Mouse (Mus musculus): ENCODE results near the gene Tomm20.
A peak's percentile ranks its signal among the peaks of the same experiment; 100 is the strongest.
"Not testable (repeated sequence)": the region's sequence is repeated elsewhere in the genome, so short reads cannot be mapped to it uniquely, and the experiment has no call there.

The Tomm20 gene

GRCm38 (mm10) chr8:126945730-126946163, at the start of gene Tomm20:
Gene Tomm20 (minus strand): TSS chr8:126945844.
- DNase-seq (ENCODE audit: low read depth, low spot score), result peak; percentile 97

GRCm38 (mm10) chr8:126994506-126994905, 48.9 kb upstream of the Tomm20 start:
- no peak for DNase-seq (ENCODE audit: low read depth, low spot score)

GRCm38 (mm10) chr8:126989363-126990153, 43.9 kb upstream of the Tomm20 start:
- DNase-seq (ENCODE audit: low read depth, low spot score), result no peak

- no peak for DNase-seq (ENCODE audit: low read depth, low spot score)
These were observed 42.8 kb upstream of the Tomm20 start for GRCm38 (mm10) chr8:126988346-126989006.

- peak; percentile 91 for DNase-seq (ENCODE audit: low read depth, low spot score)
These were observed 40.9 kb upstream of the Tomm20 start for GRCm38 (mm10) chr8:126986495-126986894.

- DNase-seq (ENCODE audit: low read depth, low spot score), result no peak
These were observed 34.4 kb upstream of the Tomm20 start for GRCm38 (mm10) chr8:126980046-126980445.

- peak; percentile 19 for DNase-seq (ENCODE audit: low read depth, low spot score)
These were observed 33.7 kb upstream of the Tomm20 start for GRCm38 (mm10) chr8:126979091-126979920.

- not testable (repeated sequence) for DNase-seq (ENCODE audit: low read depth, low spot score)
These were observed 32.9 kb upstream of the Tomm20 start for GRCm38 (mm10) chr8:126978535-126978934.

- DNase-seq (ENCODE audit: low read depth, low spot score), result no peak
These were observed 32.4 kb upstream of the Tomm20 start for GRCm38 (mm10) chr8:126978028-126978427.

- DNase-seq (ENCODE audit: low read depth, low spot score), result no peak
These were observed 31.1 kb upstream of the Tomm20 start for GRCm38 (mm10) chr8:126976608-126977348.

GRCm38 (mm10) chr8:126975706-126976105, 30.1 kb upstream of the Tomm20 start:
- peak; percentile 67 for DNase-seq (ENCODE audit: low read depth, low spot score)

- DNase-seq (ENCODE audit: low read depth, low spot score), result no peak
These were observed 28.9 kb upstream of the Tomm20 start for GRCm38 (mm10) chr8:126974511-126974910.

GRCm38 (mm10) chr8:126973686-126974265, 28.1 kb upstream of the Tomm20 start:
- DNase-seq (ENCODE audit: low read depth, low spot score), result no peak

- DNase-seq (ENCODE audit: low read depth, low spot score), result no peak
These were observed 27.0 kb upstream of the Tomm20 start for GRCm38 (mm10) chr8:126972649-126973048.

- DNase-seq (ENCODE audit: low read depth, low spot score), result no peak
These were observed 26.5 kb upstream of the Tomm20 start for GRCm38 (mm10) chr8:126972102-126972501.

- DNase-seq (ENCODE audit: low read depth, low spot score), result no peak
These were observed 25.6 kb upstream of the Tomm20 start for GRCm38 (mm10) chr8:126971314-126971664.

- peak; percentile 97 for DNase-seq (ENCODE audit: low read depth, low spot score)
These were observed 25.1 kb upstream of the Tomm20 start, which contains the start of gene Rbm34 for GRCm38 (mm10) chr8:126970579-126971313. Gene Rbm34 (minus strand): TSS chr8:126971071.

GRCm38 (mm10) chr8:126969546-126969945, 23.9 kb upstream of the Tomm20 start:
- DNase-seq (ENCODE audit: low read depth, low spot score), result no peak

GRCm38 (mm10) chr8:126968107-126968506, 22.5 kb upstream of the Tomm20 start:
- no peak for DNase-seq (ENCODE audit: low read depth, low spot score)

GRCm38 (mm10) chr8:126965246-126965645, 19.6 kb upstream of the Tomm20 start:
- DNase-seq (ENCODE audit: low read depth, low spot score), result no peak

All from forelimb bud, embryonic 11.5 days (tissue).